Mouse (Mus musculus): Measurements from ENCODE around the gene Rabgef1. TPM values are rescaled to one million over a fixed set of nuclear protein-coding genes. Genes with fewer than 3 reads are reported as not detected.
A peak's percentile ranks its signal among the peaks of the same experiment; 100 is the strongest.

Rabgef1 gene
- polyA plus RNA-seq, 1 experiment from 2014 or later = 24.4 TPM

GRCm38 (mm10) chr5:130180362-130180761 is 8.8 kb downstream of the Rabgef1 start:
- H3K27me3 ChIP-seq (replicated peaks; ENCODE audit: control insufficient read depth, insufficient read depth, low read length) = no peaks in the 10 kb centered on the region
- H3K36me3 ChIP-seq (ENCODE audit: control insufficient read depth, insufficient read depth, low read length) = no peaks in the 10 kb centered on the region
- no peaks in the 10 kb centered on the region for H3K4me1 ChIP-seq (ENCODE audit: control insufficient read depth, insufficient read depth, low read length)
- 66% methylated on average over 7 of the region's 7 CpGs for WGBS
- H3K4me2 ChIP-seq (ENCODE audit: low read depth, low read length) = no peak overlapping the region
- ATAC-seq (ENCODE audit: low read depth) (peak; percentile 30; the same call in 1 of the 2 replicates), DNase-seq (ENCODE audit: low spot score) (no peak)
- no peak overlapping the region for H3K4me3 ChIP-seq (ENCODE audit: low read depth, low read length)
- no peak overlapping the region for H3K27ac ChIP-seq (replicated peaks; ENCODE audit: low read depth, low read length)
- H3K9me3 ChIP-seq (ENCODE audit: control insufficient read depth, low read length) = no peaks in the 10 kb centered on the region
- no peak overlapping the region for H3K9ac ChIP-seq (ENCODE audit: low read depth, low read length)

GRCm38 (mm10) chr5:130181740-130182540 is 10.3 kb downstream of the Rabgef1 start:
- H3K4me1 ChIP-seq (ENCODE audit: control insufficient read depth, insufficient read depth, low read length) = no peaks in the 10 kb centered on the region
- 81% methylated on average over 6 of the region's 6 CpGs for WGBS
- no peak overlapping the region for H3K4me2 ChIP-seq (ENCODE audit: low read depth, low read length)
- no peaks in the 10 kb centered on the region for H3K36me3 ChIP-seq (ENCODE audit: control insufficient read depth, insufficient read depth, low read length)
- no peak for ATAC-seq (ENCODE audit: low read depth)
- no peak overlapping the region for H3K9ac ChIP-seq (ENCODE audit: low read depth, low read length)
- no peak overlapping the region for H3K27ac ChIP-seq (replicated peaks; ENCODE audit: low read depth, low read length)
- H3K4me3 ChIP-seq (ENCODE audit: low read depth, low read length) = no peak overlapping the region
- no peaks in the 10 kb centered on the region for H3K27me3 ChIP-seq (replicated peaks; ENCODE audit: control insufficient read depth, insufficient read depth, low read length)
- DNase-seq (ENCODE audit: low spot score) = no peak
- no peaks in the 10 kb centered on the region for H3K9me3 ChIP-seq (ENCODE audit: control insufficient read depth, low read length)

GRCm38 (mm10) chr5:130182541-130182821 is 10.9 kb downstream of the Rabgef1 start:
- Histone ChIP-seq H3K36me3 (ENCODE audit: control insufficient read depth, insufficient read depth, low read length) (no peaks in the 10 kb centered on the region), H3K4me1 (ENCODE audit: control insufficient read depth, insufficient read depth, low read length) (no peaks in the 10 kb centered on the region), H3K9ac (ENCODE audit: low read depth, low read length) (no peak overlapping the region), H3K9me3 (ENCODE audit: control insufficient read depth, low read length) (no peaks in the 10 kb centered on the region), H3K27ac (replicated peaks; ENCODE audit: low read depth, low read length) (no peak overlapping the region), H3K4me2 (ENCODE audit: low read depth, low read length) (no peak overlapping the region), H3K4me3 (ENCODE audit: low read depth, low read length) (no peak overlapping the region), H3K27me3 (replicated peaks; ENCODE audit: control insufficient read depth, insufficient read depth, low read length) (no peaks in the 10 kb centered on the region)
- 81% methylated on average over 3 of the region's 3 CpGs for WGBS
- ATAC-seq (ENCODE audit: low read depth) (no peak), DNase-seq (ENCODE audit: low spot score) (no peak)

- Histone ChIP-seq H3K9ac (ENCODE audit: low read depth, low read length) (no peak overlapping the region), H3K27ac (replicated peaks; ENCODE audit: low read depth, low read length) (no peak overlapping the region), H3K27me3 (replicated peaks; ENCODE audit: control insufficient read depth, insufficient read depth, low read length) (no peaks in the 10 kb centered on the region), H3K9me3 (ENCODE audit: control insufficient read depth, low read length) (no peaks in the 10 kb centered on the region), H3K4me1 (ENCODE audit: control insufficient read depth, insufficient read depth, low read length) (no peaks in the 10 kb centered on the region), H3K4me3 (ENCODE audit: low read depth, low read length) (no peak overlapping the region), H3K36me3 (ENCODE audit: control insufficient read depth, insufficient read depth, low read length) (peaks cover 9% of the 10 kb centered on the region), H3K4me2 (ENCODE audit: low read depth, low read length) (no peak overlapping the region)
- no peak for DNase-seq (ENCODE audit: low spot score)
- 91% methylated on average over 9 of the region's 9 CpGs for WGBS
- ATAC-seq (ENCODE audit: low read depth) = no peak
These were observed 12.7 kb downstream of the Rabgef1 start for GRCm38 (mm10) chr5:130184193-130184856.

- Histone ChIP-seq H3K36me3 (ENCODE audit: control insufficient read depth, insufficient read depth, low read length) (peaks cover 19% of the 10 kb centered on the region), H3K27ac (replicated peaks; ENCODE audit: low read depth, low read length) (no peak overlapping the region), H3K9ac (ENCODE audit: low read depth, low read length) (no peak overlapping the region), H3K4me2 (ENCODE audit: low read depth, low read length) (no peak overlapping the region), H3K9me3 (ENCODE audit: control insufficient read depth, low read length) (no peaks in the 10 kb centered on the region), H3K4me1 (ENCODE audit: control insufficient read depth, insufficient read depth, low read length) (no peaks in the 10 kb centered on the region), H3K4me3 (ENCODE audit: low read depth, low read length) (no peak overlapping the region), H3K27me3 (replicated peaks; ENCODE audit: control insufficient read depth, insufficient read depth, low read length) (no peaks in the 10 kb centered on the region)
- 85% methylated on average over 6 of the region's 6 CpGs for WGBS
- DNase-seq (ENCODE audit: low spot score) (no peak), ATAC-seq (ENCODE audit: low read depth) (no peak)
These were observed 13.7 kb downstream of the Rabgef1 start for GRCm38 (mm10) chr5:130185312-130185711.

GRCm38 (mm10) chr5:130187383-130187782 is 15.8 kb downstream of the Rabgef1 start:
- Histone ChIP-seq H3K4me3 (ENCODE audit: low read depth, low read length) (no peak overlapping the region), H3K9me3 (ENCODE audit: control insufficient read depth, low read length) (no peaks in the 10 kb centered on the region), H3K36me3 (ENCODE audit: control insufficient read depth, insufficient read depth, low read length) (peaks cover 40% of the 10 kb centered on the region), H3K27ac (replicated peaks; ENCODE audit: low read depth, low read length) (no peak overlapping the region), H3K4me2 (ENCODE audit: low read depth, low read length) (no peak overlapping the region), H3K4me1 (ENCODE audit: control insufficient read depth, insufficient read depth, low read length) (no peaks in the 10 kb centered on the region), H3K9ac (ENCODE audit: low read depth, low read length) (no peak overlapping the region), H3K27me3 (replicated peaks; ENCODE audit: control insufficient read depth, insufficient read depth, low read length) (no peaks in the 10 kb centered on the region)
- 72% methylated on average over 7 of the region's 7 CpGs for WGBS
- DNase-seq (ENCODE audit: low spot score) (no peak), ATAC-seq (ENCODE audit: low read depth) (no peak)

GRCm38 (mm10) chr5:130190909-130191308 is 19.3 kb downstream of the Rabgef1 start:
- 86% methylated on average over 6 of the region's 6 CpGs for WGBS
- H3K27ac ChIP-seq (replicated peaks; ENCODE audit: low read depth, low read length) = no peak overlapping the region
- ATAC-seq (ENCODE audit: low read depth) = no peak

GRCm38 (mm10) chr5:130191865-130192264 is 20.3 kb downstream of the Rabgef1 start:
- DNase-seq (ENCODE audit: low spot score) (no peak), ATAC-seq (ENCODE audit: low read depth) (no peak)
- no peaks in the 10 kb centered on the region for H3K9me3 ChIP-seq (ENCODE audit: control insufficient read depth, low read length)
- H3K27ac ChIP-seq (replicated peaks; ENCODE audit: low read depth, low read length) = no peak overlapping the region
- no peaks in the 10 kb centered on the region for H3K4me1 ChIP-seq (ENCODE audit: control insufficient read depth, insufficient read depth, low read length)
- H3K36me3 ChIP-seq (ENCODE audit: control insufficient read depth, insufficient read depth, low read length) = peaks cover 54% of the 10 kb centered on the region
- H3K27me3 ChIP-seq (replicated peaks; ENCODE audit: control insufficient read depth, insufficient read depth, low read length) = no peaks in the 10 kb centered on the region
- no peak overlapping the region for H3K9ac ChIP-seq (ENCODE audit: low read depth, low read length)
- 81% methylated on average over 6 of the region's 6 CpGs for WGBS
- H3K4me2 ChIP-seq (ENCODE audit: low read depth, low read length) = no peak overlapping the region
- H3K4me3 ChIP-seq (ENCODE audit: low read depth, low read length) = no peak overlapping the region

More at GRCm38 (mm10) chr5:130190909-130191308, 19.3 kb downstream of the Rabgef1 start:
- DNase-seq (ENCODE audit: low spot score) = no peak
- H3K36me3 ChIP-seq (ENCODE audit: control insufficient read depth, insufficient read depth, low read length) = peaks cover 54% of the 10 kb centered on the region
- H3K9ac ChIP-seq (ENCODE audit: low read depth, low read length) = no peak overlapping the region
- H3K4me2 ChIP-seq (ENCODE audit: low read depth, low read length) = no peak overlapping the region
- H3K27me3 ChIP-seq (replicated peaks; ENCODE audit: control insufficient read depth, insufficient read depth, low read length) = no peaks in the 10 kb centered on the region
- H3K9me3 ChIP-seq (ENCODE audit: control insufficient read depth, low read length) = no peaks in the 10 kb centered on the region
- H3K4me1 ChIP-seq (ENCODE audit: control insufficient read depth, insufficient read depth, low read length) = no peaks in the 10 kb centered on the region
- H3K4me3 ChIP-seq (ENCODE audit: low read depth, low read length) = no peak overlapping the region
